Mouse (Mus musculus) hindbrain, embryonic 11.5 days (tissue): ENCODE results near the gene Bnip2. TPM values are rescaled to one million over a fixed set of nuclear protein-coding genes. Genes with fewer than 3 reads are reported as not detected.

Source experiments
- ATAC-seq: fragments of 200-750 bp; cut with Nextera tagmentation; 2 replicates; pipeline ENCODE4 v1.8.0; 2017; ENCODE audit warnings: mild to moderate bottlenecking, moderate TSS enrichment, moderate library complexity; ENCODE audit not compliant: low FRiP score
- DNase-seq: peaks from one replicate; pipeline ENCODE4 v3.0.0-alpha.2; 2015; ENCODE audit warnings: low spot score
- H3K27ac ChIP-seq: fragments of 300-500 bp; sonication (generic); 2 replicates; pipeline ENCODE4 v1.5.1; 2014; ENCODE audit warnings: mild to moderate bottlenecking, low read depth, low read length
- H3K27me3 ChIP-seq: fragments of 300-500 bp; sonication (generic); 2 replicates; pipeline ENCODE4 v1.6.1; 2014; ENCODE audit warnings: mild to moderate bottlenecking, low read length, moderate library complexity, mixed read lengths; ENCODE audit not compliant: control insufficient read depth, insufficient read depth
- H3K36me3 ChIP-seq: fragments of 300-500 bp; sonication (generic); 2 replicates; pipeline ENCODE4 v1.6.1; 2014; ENCODE audit warnings: mild to moderate bottlenecking, low read length, moderate library complexity, mixed read lengths; ENCODE audit not compliant: control insufficient read depth, insufficient read depth
- H3K4me1 ChIP-seq: fragments of 300-500 bp; sonication (generic); replicated peaks from 2 replicates; pipeline ENCODE4 v1.6.1; 2014; ENCODE audit warnings: low read length, mixed read lengths; ENCODE audit not compliant: control insufficient read depth, insufficient read depth
- H3K4me2 ChIP-seq: fragments of 300-500 bp; sonication (generic); replicated peaks from 2 replicates; pipeline ENCODE4 v1.6.1; 2014; ENCODE audit warnings: mild to moderate bottlenecking, low read depth, low read length
- H3K4me3 ChIP-seq: fragments of 300-500 bp; sonication (generic); 2 replicates; pipeline ENCODE4 v1.5.1; 2014; ENCODE audit warnings: low read depth, low read length
- H3K9ac ChIP-seq: fragments of 300-500 bp; sonication (generic); 2 replicates; pipeline ENCODE4 v1.6.1; 2014; ENCODE audit warnings: low read depth, low read length
- H3K9me3 ChIP-seq: fragments of 300-500 bp; sonication (generic); 2 replicates; pipeline ENCODE4 v1.6.1; 2016; ENCODE audit warnings: low read length; ENCODE audit not compliant: control insufficient read depth
- WGBS: fragments of 180-500 bp; shearing (Covaris S2); extraction: QIAGEN DNeasy Blood & Tissue Kit; methylation state at CpG from one replicate; pipeline ENCODE4 v1.1.7; 2014; 5-methylcytosine and 5-hydroxymethylcytosine counted together
- polyA plus RNA-seq: library from polyadenylated mRNA; unstranded; fragments of >200 nt; fragmentation: Nextera tagmentation; extraction: Ambion mirVana; gene quantifications from 2 replicates; pipeline ENCODE4 v1.2.1, GENCODE M21; 2014

Gene Bnip2
- 124 and 126 TPM in 2 replicates for polyA plus RNA-seq

DNA sequence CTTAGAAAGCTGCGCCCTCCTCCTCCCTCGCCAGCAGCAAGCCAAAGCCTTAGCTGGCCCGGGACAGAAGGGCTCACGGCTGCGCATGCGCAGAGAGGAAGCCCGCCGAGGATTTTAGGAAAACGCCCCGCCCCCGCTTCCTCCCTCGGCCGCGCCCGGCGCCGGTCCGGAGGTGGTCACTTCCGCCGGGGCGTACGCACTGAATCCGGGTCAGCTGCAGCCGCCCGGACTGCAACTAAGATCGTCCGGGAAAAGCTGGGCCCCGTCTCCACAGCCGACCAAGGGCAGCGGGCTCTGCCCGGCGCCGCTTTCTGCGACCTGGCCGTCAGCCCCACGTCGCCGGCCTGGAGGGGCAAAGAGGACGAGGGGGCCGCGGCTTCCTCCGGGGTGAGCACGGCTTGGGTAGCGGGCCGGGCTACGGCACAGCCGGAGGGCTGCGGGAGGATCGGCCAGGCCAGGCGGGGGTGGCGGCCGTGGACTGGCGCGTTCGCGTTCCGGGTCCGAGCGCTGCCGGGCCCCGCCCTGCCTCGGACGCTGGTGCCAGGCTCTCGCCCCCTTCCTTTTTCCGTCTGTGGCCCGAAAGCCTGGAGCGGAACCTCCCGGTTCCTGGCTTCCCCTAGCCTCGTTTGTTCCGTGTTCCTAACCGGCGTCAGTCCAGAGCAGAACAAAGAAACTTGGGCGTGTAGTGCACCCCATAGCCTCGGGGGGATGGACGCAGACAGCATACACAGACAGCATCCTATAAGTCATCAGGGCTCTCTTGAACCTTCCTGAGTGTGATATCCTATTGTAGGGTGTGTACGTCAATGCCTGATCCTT is at the start of gene Bnip2:
Bnip2 (plus strand) TSS at position 164 of the 819 bp plus-strand sequence.
- Histone ChIP-seq H3K4me3 (peak within 1 kb of the TSS; percentile 98), H3K9me3 (no peaks in the 10 kb centered on the region), H3K27me3 (no peaks in the 10 kb centered on the region), H3K4me2 (peak within 1 kb of the TSS; percentile 63), H3K4me1 (no peaks in the 10 kb centered on the region; the same call in 1 of the 2 replicates), H3K36me3 (no peaks in the 10 kb centered on the region), H3K9ac (peak within 1 kb of the TSS; percentile 96), H3K27ac (peak within 1 kb of the TSS; percentile 97)
- DNase-seq (peak; percentile 99), ATAC-seq (peak; percentile 95)
- 0% methylated on average over 72 of the region's 76 CpGs for WGBS

GRCm38 (mm10) chr9:69940839-69941490 is 48.3 kb upstream of the Bnip2 start:
- no peaks in the 10 kb centered on the region for H3K27me3 ChIP-seq
- no peak overlapping the region for H3K27ac ChIP-seq
- DNase-seq (no peak), ATAC-seq (no peak)
- H3K9me3 ChIP-seq = no peaks in the 10 kb centered on the region
- WGBS = 91% methylated on average over 7 of the region's 7 CpGs
- no peak overlapping the region for H3K4me3 ChIP-seq
- H3K36me3 ChIP-seq = no peaks in the 10 kb centered on the region
- H3K9ac ChIP-seq = no peak overlapping the region
- no peak overlapping the region for H3K4me2 ChIP-seq
- H3K4me1 ChIP-seq = no peaks in the 10 kb centered on the region

GRCm38 (mm10) chr9:69941556-69941955 is 47.7 kb upstream of the Bnip2 start:
- WGBS = 80% methylated on average over 6 of the region's 6 CpGs
- Histone ChIP-seq H3K9ac (no peak overlapping the region), H3K27me3 (no peaks in the 10 kb centered on the region), H3K36me3 (no peaks in the 10 kb centered on the region), H3K4me1 (no peaks in the 10 kb centered on the region), H3K27ac (no peak overlapping the region), H3K9me3 (no peaks in the 10 kb centered on the region), H3K4me3 (no peak overlapping the region), H3K4me2 (no peak overlapping the region)
- ATAC-seq (no peak), DNase-seq (no peak)

DNA sequence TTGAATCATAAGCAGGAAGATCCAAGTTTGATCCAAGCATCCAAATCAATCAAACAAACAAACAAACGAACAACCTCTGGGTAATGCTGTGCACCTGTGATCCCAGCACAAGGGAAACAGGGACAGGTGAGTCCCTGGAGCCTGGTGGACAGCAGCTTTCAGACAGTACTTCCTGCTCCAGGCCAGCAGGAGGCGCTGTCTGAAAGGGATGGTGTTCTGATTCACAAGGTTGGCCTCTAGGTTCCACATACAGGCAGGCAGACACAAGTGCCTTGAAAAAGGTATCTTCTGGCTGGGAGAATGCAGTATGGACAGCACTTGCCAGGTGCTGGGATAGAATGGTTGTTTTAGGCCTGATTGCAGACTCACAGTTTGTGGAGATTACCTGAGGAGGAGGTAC is 40.3 kb upstream of the Bnip2 start:
- no peak overlapping the region for H3K4me3 ChIP-seq
- WGBS = 13% methylated on average over 2 of the region's 2 CpGs
- H3K27me3 ChIP-seq = no peaks in the 10 kb centered on the region
- H3K9me3 ChIP-seq = no peaks in the 10 kb centered on the region
- ATAC-seq (no peak), DNase-seq (peak; percentile 64)
- no peak overlapping the region for H3K4me2 ChIP-seq
- no peak overlapping the region for H3K9ac ChIP-seq
- no peak overlapping the region for H3K27ac ChIP-seq
- H3K36me3 ChIP-seq = no peaks in the 10 kb centered on the region
- H3K4me1 ChIP-seq = no peaks in the 10 kb centered on the region

DNA sequence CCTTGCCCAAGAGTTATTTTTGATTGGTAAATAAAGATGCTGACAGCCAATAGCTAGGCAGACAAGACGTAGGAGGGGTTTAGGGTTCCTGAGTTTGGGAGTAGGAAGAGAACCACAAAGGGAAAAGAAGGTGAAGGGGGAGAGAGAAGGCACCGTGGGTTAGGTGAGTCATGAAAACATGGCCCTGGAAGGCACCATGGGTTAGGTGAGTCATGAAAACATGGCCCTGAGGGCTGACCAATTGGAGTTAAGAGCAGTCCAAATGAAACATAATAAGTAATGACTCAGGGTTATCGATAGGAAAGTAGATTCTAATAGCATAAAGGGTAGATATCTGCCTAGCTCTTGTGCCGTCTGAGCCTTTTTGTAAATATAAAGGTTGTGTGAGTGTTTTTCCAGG is 39.6 kb upstream of the Bnip2 start:
- ATAC-seq (no peak), DNase-seq (no peak)
- 93% methylated on average over 4 of the region's 4 CpGs for WGBS

GRCm38 (mm10) chr9:69961007-69961406 is 28.3 kb upstream of the Bnip2 start:
- H3K4me2 ChIP-seq = no peak overlapping the region
- no peak overlapping the region for H3K9ac ChIP-seq
- no peaks in the 10 kb centered on the region for H3K27me3 ChIP-seq
- ATAC-seq (no peak), DNase-seq (peak; percentile 3)
- no peaks in the 10 kb centered on the region for H3K9me3 ChIP-seq
- H3K4me3 ChIP-seq = no peak overlapping the region
- no peaks in the 10 kb centered on the region for H3K4me1 ChIP-seq
- 76% methylated on average over 6 of the region's 6 CpGs for WGBS
- no peaks in the 10 kb centered on the region for H3K36me3 ChIP-seq
- no peak overlapping the region for H3K27ac ChIP-seq

More for the DNA sequence above, 39.6 kb upstream of the Bnip2 start:
- Histone ChIP-seq H3K36me3 (no peaks in the 10 kb centered on the region), H3K9ac (no peak overlapping the region), H3K4me3 (no peak overlapping the region), H3K4me2 (no peak overlapping the region), H3K4me1 (no peaks in the 10 kb centered on the region), H3K27me3 (no peaks in the 10 kb centered on the region), H3K9me3 (no peaks in the 10 kb centered on the region), H3K27ac (no peak overlapping the region)

- Histone ChIP-seq H3K4me3 (no peak overlapping the region), H3K27ac (no peak overlapping the region), H3K4me1 (no peaks in the 10 kb centered on the region), H3K9ac (no peak overlapping the region), H3K9me3 (no peaks in the 10 kb centered on the region), H3K27me3 (no peaks in the 10 kb centered on the region), H3K36me3 (no peaks in the 10 kb centered on the region), H3K4me2 (no peak overlapping the region)
- ATAC-seq (no peak), DNase-seq (no peak)
- WGBS = 91% methylated on average over 3 of the region's 3 CpGs
Measured at GRCm38 (mm10) chr9:69964370-69964769, 24.9 kb upstream of the Bnip2 start.

DNA sequence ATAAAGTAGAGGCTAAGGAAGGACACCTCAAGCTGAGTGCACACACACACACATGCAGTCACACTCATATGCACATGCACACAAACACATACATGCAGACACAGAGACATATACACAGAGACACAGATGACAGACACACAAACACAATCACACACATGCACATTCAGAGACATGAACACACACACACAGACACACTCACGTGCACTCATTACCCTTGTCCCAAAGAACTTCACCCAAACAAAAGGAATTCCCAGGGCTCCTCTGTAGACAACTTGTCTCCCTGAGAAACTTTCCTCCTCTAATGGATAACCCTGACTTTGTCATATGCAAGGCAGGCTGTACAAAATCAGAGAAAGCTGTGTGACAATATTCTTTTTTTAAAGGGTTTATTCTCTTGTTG is 3.7 kb upstream of the Bnip2 start:
- no peak overlapping the region for H3K9ac ChIP-seq
- H3K4me2 ChIP-seq = no peak overlapping the region
- H3K27ac ChIP-seq = no peak overlapping the region
- H3K9me3 ChIP-seq = no peaks in the 10 kb centered on the region
- WGBS = 84% methylated on average over 1 of the region's 1 CpGs
- H3K4me1 ChIP-seq = no peaks in the 10 kb centered on the region
- no peak for ATAC-seq
- no peak for DNase-seq
- H3K27me3 ChIP-seq = no peaks in the 10 kb centered on the region
- H3K36me3 ChIP-seq = no peaks in the 10 kb centered on the region
- H3K4me3 ChIP-seq = no peak overlapping the region

- no peaks in the 10 kb centered on the region for H3K36me3 ChIP-seq
- 87% methylated on average over 10 of the region's 10 CpGs for WGBS
- no peak overlapping the region for H3K4me3 ChIP-seq
- no peak overlapping the region for H3K27ac ChIP-seq
- no peak overlapping the region for H3K4me2 ChIP-seq
- H3K9me3 ChIP-seq = no peaks in the 10 kb centered on the region
- ATAC-seq = no peak
- no peaks in the 10 kb centered on the region for H3K27me3 ChIP-seq
- H3K4me1 ChIP-seq = no peaks in the 10 kb centered on the region; the same call in 1 of the 2 replicates
- no peak overlapping the region for H3K9ac ChIP-seq
- no peak for DNase-seq
Measured at GRCm38 (mm10) chr9:69986063-69986462, 3.2 kb upstream of the Bnip2 start.
